Mouse (Mus musculus) myocyte (in vitro differentiated cells): Measurements from ENCODE around the gene Arl15.

Source experiments
- CEBPB ChIP-seq: IDR thresholded peaks from 2 replicates; pipeline ENCODE4 v1.6.1; 2011; ENCODE audit warnings: mild to moderate bottlenecking, moderate library complexity; ENCODE audit not compliant: poor library complexity, insufficient read depth, severe bottlenecking
- MAX ChIP-seq: IDR thresholded peaks from one replicate; pipeline ENCODE4 v1.6.1; 2011; ENCODE audit warnings: low read depth, mild to moderate bottlenecking, control low read depth
- POLR2A ChIP-seq: IDR thresholded peaks from one replicate; pipeline ENCODE4 v1.6.1; 2011; ENCODE audit warnings: low read depth, mild to moderate bottlenecking, control low read depth, moderate library complexity; ENCODE audit not compliant: insufficient read length
- SRF ChIP-seq: IDR thresholded peaks from one replicate; pipeline ENCODE4 v1.6.1; 2011; ENCODE audit warnings: low read depth; ENCODE audit not compliant: control insufficient read depth, insufficient read length

- no peak for TF ChIP-seq CEBPB
- TF ChIP-seq MAX, result no peak
- TF ChIP-seq POLR2A, result no peak
- no peak for TF ChIP-seq SRF
Observed at GRCm38 (mm10) chr13:114086325-114086724, 292.0 kb downstream of the Arl15 start.
